Mouse (Mus musculus): Measurements from ENCODE around the gene Prcp. TPM values are rescaled to one million over a fixed set of nuclear protein-coding genes. Genes with fewer than 3 reads are reported as not detected.
"Not testable (repeated sequence)": the region's sequence is repeated elsewhere in the genome, so short reads cannot be mapped to it uniquely, and the experiment has no call there.

Prcp gene
- polyA plus RNA-seq, 2 experiments, result 26.3 to 26.6 TPM

DNA sequence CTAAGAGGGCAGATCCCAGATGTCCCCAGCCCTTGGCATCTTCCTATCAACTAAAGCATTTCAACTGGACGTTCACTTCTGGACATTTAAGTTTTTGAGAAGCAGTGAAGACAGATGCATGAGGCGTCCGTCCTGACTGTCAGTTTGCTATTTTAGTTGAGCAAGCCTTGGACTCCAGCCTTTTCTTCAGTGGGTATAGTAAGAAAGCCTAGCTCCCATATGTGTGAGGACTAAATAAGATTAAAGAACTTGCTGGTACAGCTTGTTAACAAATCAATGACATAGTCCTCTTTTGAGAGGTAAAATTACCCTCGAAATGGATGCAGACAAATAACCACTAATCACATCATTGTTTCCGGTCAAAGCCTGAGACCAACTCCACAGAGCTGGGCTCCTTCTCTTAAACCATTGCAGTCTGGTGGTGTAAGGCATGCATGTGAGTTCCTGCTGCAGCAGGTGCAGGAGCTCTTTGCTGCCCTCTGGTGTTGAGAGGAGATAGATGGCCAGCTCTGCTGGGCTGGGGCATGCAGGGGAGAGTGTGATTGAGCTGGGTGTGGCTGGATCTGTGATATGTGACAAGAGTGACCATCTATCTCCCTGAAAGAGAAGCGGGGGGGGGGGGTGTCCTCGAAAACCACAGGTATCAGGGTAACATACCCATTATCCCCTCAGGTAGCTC lies 29.2 kb downstream of the Prcp start:
- DNase-seq (ENCODE audit: low spot score) (peak; percentile 53), ATAC-seq (ENCODE audit: low FRiP score, low read depth) (peak; percentile 77)
- H3K9me3 ChIP-seq (ENCODE audit: control insufficient read depth, low read length), result no peaks in the 10 kb centered on the region
- no peaks in the 10 kb centered on the region for H3K36me3 ChIP-seq (ENCODE audit: control insufficient read depth, insufficient read depth, low read length)
- WGBS, result 51% methylated on average over 7 of the region's 7 CpGs
- H3K4me2 ChIP-seq (replicated peaks; ENCODE audit: low read depth, low read length, severe bottlenecking), result no peak overlapping the region
- no peak overlapping the region for H3K9ac ChIP-seq (ENCODE audit: low read depth, low read length, severe bottlenecking)
- H3K27me3 ChIP-seq (ENCODE audit: control insufficient read depth, insufficient read depth, low read length), result no peaks in the 10 kb centered on the region
- no peak for TF ChIP-seq POLR2A (IDR thresholded peaks at IDR 0.05; ENCODE audit: borderline replicate concordance, extremely low read depth, insufficient read depth, insufficient read length)
- H3K4me1 ChIP-seq (ENCODE audit: control insufficient read depth, insufficient read depth, low read length), result no peaks in the 10 kb centered on the region
- H3K27ac ChIP-seq (replicated peaks; ENCODE audit: low read depth, low read length), result no peak overlapping the region
- H3K4me3 ChIP-seq (replicated peaks; ENCODE audit: low read length), result no peak overlapping the region

DNA sequence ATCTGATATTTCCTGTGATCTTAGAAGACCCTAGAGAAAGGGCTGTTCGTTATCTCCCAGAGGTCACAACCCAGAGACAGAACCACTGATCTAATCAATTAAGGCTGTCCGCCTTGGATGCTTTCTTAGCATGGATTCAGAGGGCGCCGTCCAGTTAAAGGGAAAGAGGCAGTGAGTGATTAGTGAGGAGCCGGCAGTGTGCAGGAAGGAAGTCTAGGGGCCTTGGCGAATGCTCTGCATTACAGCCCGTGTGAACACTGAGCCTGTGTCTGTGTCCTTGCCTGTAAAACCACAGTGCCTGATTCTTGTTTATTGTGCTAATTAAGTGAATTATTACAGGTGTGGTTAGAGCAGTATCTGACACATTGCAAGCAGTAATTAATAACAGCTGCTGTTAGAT lies 30.0 kb downstream of the Prcp start:
- H3K4me3 ChIP-seq (replicated peaks; ENCODE audit: low read length); H3K9me3 ChIP-seq (ENCODE audit: control insufficient read depth, low read length); H3K4me1 ChIP-seq (ENCODE audit: control insufficient read depth, insufficient read depth, low read length); H3K4me2 ChIP-seq (replicated peaks; ENCODE audit: low read depth, low read length, severe bottlenecking); ATAC-seq (ENCODE audit: low FRiP score, low read depth); H3K36me3 ChIP-seq (ENCODE audit: control insufficient read depth, insufficient read depth, low read length); H3K27ac ChIP-seq (replicated peaks; ENCODE audit: low read depth, low read length); DNase-seq (ENCODE audit: low spot score); H3K27me3 ChIP-seq (ENCODE audit: control insufficient read depth, insufficient read depth, low read length); H3K9ac ChIP-seq (ENCODE audit: low read depth, low read length, severe bottlenecking): not testable (repeated sequence)
- 20% methylated on average over 7 of the region's 7 CpGs for WGBS

DNA sequence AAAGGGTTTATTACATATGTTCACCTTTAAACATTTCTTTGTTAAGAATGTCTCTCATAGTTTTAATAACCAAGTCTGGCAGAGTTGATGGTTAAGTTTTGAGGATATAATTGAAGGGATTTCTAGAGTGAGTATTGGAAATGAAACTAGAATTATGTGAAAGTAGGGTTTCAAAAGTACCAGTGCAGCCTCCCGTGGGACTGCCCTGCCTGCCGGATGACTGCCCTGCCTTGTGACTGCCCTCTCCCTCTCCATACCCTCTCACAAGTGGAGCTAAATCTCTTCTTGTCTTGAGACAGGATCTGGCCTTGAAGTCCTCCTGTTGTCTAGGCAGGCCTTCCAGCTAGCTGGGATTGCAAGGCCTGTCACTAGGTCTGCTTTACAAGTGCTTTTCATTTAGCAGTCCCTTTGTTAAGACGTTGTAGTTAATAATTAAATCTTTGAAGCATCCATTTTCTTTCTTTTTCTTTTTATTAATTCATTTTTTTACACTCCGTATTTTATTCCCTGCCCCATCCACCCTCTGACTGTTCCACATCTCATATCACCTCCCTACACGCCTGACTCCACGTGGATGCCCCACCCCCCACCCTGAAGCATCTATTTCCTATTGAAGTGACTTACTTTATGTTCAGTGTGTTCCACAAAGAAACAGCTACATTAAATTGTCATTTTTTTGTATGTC lies 46.0 kb downstream of the Prcp start:
- no peak for ATAC-seq (ENCODE audit: low FRiP score, low read depth)
- 81% methylated on average over 6 of the region's 6 CpGs for WGBS

DNA sequence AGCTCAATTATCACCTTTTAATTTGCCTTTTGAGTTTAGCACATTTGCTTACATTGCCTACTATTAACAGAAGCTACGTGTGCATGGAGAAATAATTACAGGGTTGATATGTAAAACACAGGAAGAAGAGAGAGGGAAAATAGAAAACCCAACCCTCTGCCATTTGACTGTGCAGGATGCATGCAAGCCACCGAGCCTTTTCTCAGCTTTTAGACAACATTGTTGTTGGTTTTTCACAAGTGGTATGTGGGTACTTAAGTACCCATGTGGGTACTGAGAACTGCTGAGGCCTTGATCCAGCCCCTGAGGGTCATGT lies 46.5 kb downstream of the Prcp start:
- Histone ChIP-seq H3K9ac (ENCODE audit: low read depth, low read length, severe bottlenecking) (no peak overlapping the region), H3K9me3 (ENCODE audit: control insufficient read depth, low read length) (no peaks in the 10 kb centered on the region), H3K36me3 (ENCODE audit: control insufficient read depth, insufficient read depth, low read length) (peaks cover 3% of the 10 kb centered on the region; the same call in 1 of the 2 replicates), H3K27ac (replicated peaks; ENCODE audit: low read depth, low read length) (no peak overlapping the region), H3K4me1 (ENCODE audit: control insufficient read depth, insufficient read depth, low read length) (no peaks in the 10 kb centered on the region), H3K4me2 (replicated peaks; ENCODE audit: low read depth, low read length, severe bottlenecking) (no peak overlapping the region), H3K4me3 (replicated peaks; ENCODE audit: low read length) (no peak overlapping the region), H3K27me3 (ENCODE audit: control insufficient read depth, insufficient read depth, low read length) (no peaks in the 10 kb centered on the region)
- TF ChIP-seq POLR2A (IDR thresholded peaks at IDR 0.05; ENCODE audit: borderline replicate concordance, extremely low read depth, insufficient read depth, insufficient read length), result no peak
- whole genome bisulfite sequencing, result 55% methylated on average over 2 of the region's 2 CpGs
- ATAC-seq (ENCODE audit: low FRiP score, low read depth), result no peak
- no peak for DNase-seq (ENCODE audit: low spot score)

More for the DNA sequence above, 46.0 kb downstream of the Prcp start:
- Histone ChIP-seq H3K4me1 (ENCODE audit: control insufficient read depth, insufficient read depth, low read length) (no peaks in the 10 kb centered on the region), H3K27ac (replicated peaks; ENCODE audit: low read depth, low read length) (no peak overlapping the region), H3K9me3 (ENCODE audit: control insufficient read depth, low read length) (no peaks in the 10 kb centered on the region), H3K4me2 (replicated peaks; ENCODE audit: low read depth, low read length, severe bottlenecking) (no peak overlapping the region), H3K27me3 (ENCODE audit: control insufficient read depth, insufficient read depth, low read length) (no peaks in the 10 kb centered on the region), H3K9ac (ENCODE audit: low read depth, low read length, severe bottlenecking) (no peak overlapping the region), H3K36me3 (ENCODE audit: control insufficient read depth, insufficient read depth, low read length) (peaks cover 3% of the 10 kb centered on the region; the same call in 1 of the 2 replicates), H3K4me3 (replicated peaks; ENCODE audit: low read length) (no peak overlapping the region)
- DNase-seq (ENCODE audit: low spot score), result no peak
- no peak for TF ChIP-seq POLR2A (IDR thresholded peaks at IDR 0.05; ENCODE audit: borderline replicate concordance, extremely low read depth, insufficient read depth, insufficient read length)

DNA sequence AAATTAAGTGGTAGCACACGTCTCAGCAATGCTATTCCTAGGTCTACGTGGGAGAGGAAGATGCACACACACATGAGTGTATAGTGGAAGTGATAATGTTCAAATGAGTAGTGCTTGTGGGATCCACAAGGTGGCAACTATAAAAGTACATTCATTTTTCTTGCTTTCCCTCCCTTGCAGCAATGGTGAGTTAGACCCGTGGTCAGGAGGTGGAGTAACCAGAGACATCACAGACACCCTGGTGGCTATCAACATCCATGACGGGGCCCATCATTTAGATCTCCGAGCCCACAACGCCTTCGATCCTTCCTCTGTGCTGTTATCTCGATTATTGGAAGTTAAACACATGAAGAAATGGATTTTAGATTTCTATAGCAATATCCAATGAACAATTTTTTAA lies 58.5 kb downstream of the Prcp start:
- Histone ChIP-seq H3K36me3 (ENCODE audit: control insufficient read depth, insufficient read depth, low read length) (no peaks in the 10 kb centered on the region), H3K4me1 (ENCODE audit: control insufficient read depth, insufficient read depth, low read length) (no peaks in the 10 kb centered on the region), H3K9me3 (ENCODE audit: control insufficient read depth, low read length) (no peaks in the 10 kb centered on the region), H3K27me3 (ENCODE audit: control insufficient read depth, insufficient read depth, low read length) (no peaks in the 10 kb centered on the region), H3K4me3 (replicated peaks; ENCODE audit: low read length) (no peak overlapping the region), H3K4me2 (replicated peaks; ENCODE audit: low read depth, low read length, severe bottlenecking) (no peak overlapping the region), H3K27ac (replicated peaks; ENCODE audit: low read depth, low read length) (no peak overlapping the region), H3K9ac (ENCODE audit: low read depth, low read length, severe bottlenecking) (no peak overlapping the region)
- DNase-seq (ENCODE audit: low spot score), result no peak
- 86% methylated on average over 8 of the region's 8 CpGs for WGBS
- no peak for TF ChIP-seq POLR2A (IDR thresholded peaks at IDR 0.05; ENCODE audit: borderline replicate concordance, extremely low read depth, insufficient read depth, insufficient read length)
- ATAC-seq (ENCODE audit: low FRiP score, low read depth), result no peak

DNA sequence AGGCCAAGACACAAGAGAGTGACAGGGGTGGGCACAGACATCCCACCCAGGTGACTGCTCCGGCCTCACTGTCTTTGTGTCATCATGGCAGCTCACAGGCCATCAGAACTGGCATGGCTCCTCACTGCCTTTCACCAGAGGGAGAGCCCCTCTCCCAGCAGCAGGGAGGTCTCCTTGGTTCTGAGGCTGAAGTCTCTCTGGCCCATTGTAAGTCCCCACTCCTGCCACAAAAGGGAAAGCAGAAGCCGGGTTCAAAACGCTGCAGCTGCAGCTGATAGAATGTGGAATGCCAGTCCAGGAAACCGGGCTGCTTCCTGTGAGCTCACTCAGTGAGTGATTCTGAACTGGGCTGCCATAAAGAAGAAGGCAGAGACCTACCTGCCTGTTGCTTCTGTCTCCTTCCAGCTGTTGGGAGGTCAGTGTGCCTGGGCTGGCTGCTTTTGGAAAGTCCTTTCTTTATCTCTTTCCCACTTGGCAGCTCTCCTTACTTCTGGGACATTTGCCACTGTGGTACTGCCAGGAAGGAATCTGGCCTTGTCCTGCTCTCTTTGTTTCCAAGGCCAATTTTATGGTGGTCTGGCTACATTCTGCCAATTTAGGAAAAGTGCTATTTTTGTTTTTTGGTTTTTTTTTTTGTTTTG lies 59.2 kb downstream of the Prcp start:
- not testable (repeated sequence) for H3K4me3 ChIP-seq (replicated peaks; ENCODE audit: low read length); ATAC-seq (ENCODE audit: low FRiP score, low read depth); H3K9me3 ChIP-seq (ENCODE audit: control insufficient read depth, low read length); DNase-seq (ENCODE audit: low spot score); H3K4me1 ChIP-seq (ENCODE audit: control insufficient read depth, insufficient read depth, low read length); H3K4me2 ChIP-seq (replicated peaks; ENCODE audit: low read depth, low read length, severe bottlenecking); H3K27ac ChIP-seq (replicated peaks; ENCODE audit: low read depth, low read length); H3K9ac ChIP-seq (ENCODE audit: low read depth, low read length, severe bottlenecking); H3K27me3 ChIP-seq (ENCODE audit: control insufficient read depth, insufficient read depth, low read length); H3K36me3 ChIP-seq (ENCODE audit: control insufficient read depth, insufficient read depth, low read length)
- WGBS, result 61% methylated on average over 3 of the region's 4 CpGs
